22 mouse cellular contexts compared by ENCODE assay signal in the genomic region with DNA sequence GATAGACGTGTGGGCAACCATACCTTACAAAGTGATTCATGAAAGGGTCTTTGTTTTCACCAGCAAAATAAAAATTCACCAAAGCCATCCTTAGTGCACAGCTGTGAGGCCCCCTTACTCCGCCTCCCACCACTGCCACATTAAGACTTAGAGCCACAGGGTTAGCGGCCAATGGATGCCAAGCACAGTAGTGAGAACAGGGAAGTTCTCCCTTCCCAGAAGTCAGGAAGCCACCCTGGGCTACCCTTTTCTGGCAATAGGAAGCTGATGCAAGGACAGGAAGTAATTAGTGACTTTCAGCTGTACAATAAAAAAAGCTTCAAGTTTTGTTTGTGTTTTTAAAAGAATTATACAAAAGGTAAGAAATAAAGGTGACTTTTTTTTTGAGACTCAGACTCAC. TPM values are rescaled to one million over a fixed set of nuclear protein-coding genes. Genes with fewer than 3 reads are reported as not detected.
DNase-seq lines count a peak whose midpoint lies in the region; ATAC-seq and TF ChIP-seq lines count a peak whose summit lies in the region.
"Had no signal": no experiment of that assay in that cellular context is flagged by ENCODE, and none has a peak within 500 bp of the region (broad histone marks: within the 10 kb centered on the region; RNA-seq: fewer than 3 reads in every experiment).

No protein-coding gene starts in this region.

- no peaks in the 10 kb centered on the region for H3K27me3 ChIP-seq in MEL (ENCODE audit: control insufficient read depth in 1 of 2, insufficient read depth in 2 of 2, low read length in 2 of 2)
- H3K27me3 ChIP-seq: heart, embryonic 15.5 days; hindbrain, embryonic 12.5 days; limb, embryonic 15.5 days; neural tube, embryonic 12.5 days had no signal

- no peak for DNase-seq in layer of hippocampus, adult 2 months (ENCODE audit: low spot score in 2 of 2)
- no peak for DNase-seq in layer of hippocampus, adult 18-20 months (ENCODE audit: low spot score in 2 of 2)
- peak; percentile 15 for DNase-seq in MEL (ENCODE audit: low read depth, low spot score)
- no peak for DNase-seq in left cerebral cortex, postnatal 14 days (ENCODE audit: low spot score in 2 of 2)
- DNase-seq: adrenal gland, postnatal 36 days; cerebellum, adult 2 months; cerebellum, postnatal 36 days; forebrain, postnatal 0 days; kidney, adult 8-10 months; kidney, postnatal 36 days; lung, adult 2 months; right cerebral cortex, adult 18-20 months; thymus, postnatal 14 days had no signal

- no peak for TF ChIP-seq CTCF in layer of hippocampus, adult 2 months (conservative IDR thresholded peaks at IDR 0.05)
- TF ChIP-seq CTCF in MEL (IDR thresholded peaks at IDR 0.05 in 2 of 3, conservative IDR thresholded peaks at IDR 0.05 in 1 of 3; ENCODE audit: control insufficient read depth in 1 of 3, insufficient read depth in 1 of 3, low read depth in 2 of 3, low read length in 3 of 3, poor library complexity in 1 of 3, severe bottlenecking in 1 of 3): no peak

- H3K4me3 ChIP-seq in layer of hippocampus, adult 2 months: no peak overlapping the region
- no peak overlapping the region for H3K4me3 ChIP-seq in MEL (ENCODE audit: control insufficient read depth in 1 of 2, insufficient read depth in 1 of 2, low read depth in 2 of 2, low read length in 2 of 2)
- H3K4me3 ChIP-seq in brown adipose tissue, adult 24 weeks (ENCODE audit: insufficient read depth, low read depth, low read length): 0 out of 2 replicates have a peak overlapping the region, but pooled peaks have one; percentile 8
- H3K4me3 ChIP-seq: forebrain, embryonic 10.5 days; heart, embryonic 15.5 days; hindbrain, embryonic 12.5 days; limb, embryonic 15.5 days; neural tube, embryonic 12.5 days had no signal

- TF ChIP-seq EP300 in MEL (IDR thresholded peaks at IDR 0.05; ENCODE audit: low read depth in 1 of 2, low read length in 2 of 2): no peak

- no peak for TF ChIP-seq POLR2A in MEL (IDR thresholded peaks at IDR 0.05; ENCODE audit: control insufficient read depth in 1 of 2, insufficient read depth in 1 of 2, low read depth in 1 of 2, low read length in 2 of 2, poor library complexity in 1 of 2)

- ATAC-seq in megakaryocyte, adult 5-6 weeks (ENCODE audit: poor library complexity, severe bottlenecking): peak; percentile 62
- no peak for ATAC-seq in CD4-positive, CD25-positive, alpha-beta regulatory T cell, adult 4 months
- ATAC-seq: forebrain, postnatal 0 days had no signal

- no peak for TF ChIP-seq RAD21 in MEL (IDR thresholded peaks at IDR 0.05; ENCODE audit: low read depth, low read length)

- no peak overlapping the region for H3K9ac ChIP-seq in MEL (ENCODE audit: control insufficient read depth, low read depth, low read length, poor library complexity, severe bottlenecking)
- H3K9ac ChIP-seq: forebrain, postnatal 0 days; heart, embryonic 15.5 days; hindbrain, embryonic 12.5 days; limb, embryonic 15.5 days; neural tube, embryonic 12.5 days had no signal

- H3K27ac ChIP-seq in layer of hippocampus, adult 2 months: peak overlapping the region; percentile 73
- no peak overlapping the region for H3K27ac ChIP-seq in MEL (ENCODE audit: control insufficient read depth, low read depth, low read length)
- H3K27ac ChIP-seq in brown adipose tissue, adult 24 weeks (replicated peaks; ENCODE audit: low read depth, low read length): peak overlapping the region; percentile 43
- H3K27ac ChIP-seq: heart, embryonic 15.5 days; limb, embryonic 15.5 days; neural tube, embryonic 12.5 days had no signal

- no peaks in the 10 kb centered on the region for H3K9me3 ChIP-seq in MEL (replicated peaks; ENCODE audit: insufficient read depth, low read length)
- H3K9me3 ChIP-seq: G1E; heart, embryonic 15.5 days; hindbrain, embryonic 12.5 days; limb, embryonic 15.5 days; neural tube, embryonic 12.5 days had no signal

- intact Hi-C loops in left cerebral cortex, postnatal 14 days (cut with DNase I): no loop called here

- no peaks in the 10 kb centered on the region for H3K79me2 ChIP-seq in MEL (ENCODE audit: control insufficient read depth, insufficient read depth, low read length, poor library complexity)

- no peaks in the 10 kb centered on the region for H3K4me1 ChIP-seq in MEL (ENCODE audit: control insufficient read depth in 1 of 2, insufficient read depth in 2 of 2, low read length in 2 of 2)
- peaks cover 15% of the 10 kb centered on the region; the same call in 1 of the 2 replicates for H3K4me1 ChIP-seq in brown adipose tissue, adult 24 weeks (ENCODE audit: control insufficient read depth, insufficient read depth, insufficient read length, low read length)

- H3K36me3 ChIP-seq in MEL (ENCODE audit: control insufficient read depth in 1 of 2, insufficient read depth in 2 of 2, low read length in 2 of 2): no peaks in the 10 kb centered on the region; a peak in 1 of 4 replicates

TF ChIP-seq in MEL, 35 proteins besides CTCF, POLR2A, EP300 and RAD21:
- TF ChIP-seq KAT2A (conservative IDR thresholded peaks at IDR 0.05; ENCODE audit: low read depth, low read length): no peak
- TF ChIP-seq GABPA (IDR thresholded peaks at IDR 0.05; ENCODE audit: low read depth, low read length): no peak
- TF ChIP-seq ZC3H11A (IDR thresholded peaks at IDR 0.05; ENCODE audit: low read depth, low read length): no peak
- TF ChIP-seq TCF12 (IDR thresholded peaks at IDR 0.05; ENCODE audit: low read depth, low read length): no peak
- no peak for TF ChIP-seq ZKSCAN1 (IDR thresholded peaks at IDR 0.05; ENCODE audit: low read depth, low read length)
- TF ChIP-seq CHD1 (IDR thresholded peaks at IDR 0.05; ENCODE audit: low read depth, low read length): no peak
- no peak for TF ChIP-seq SMC3 (IDR thresholded peaks at IDR 0.05; ENCODE audit: low read depth, low read length)
- no peak for TF ChIP-seq MAFK (IDR thresholded peaks at IDR 0.05; ENCODE audit: borderline replicate concordance, low read depth, low read length)
- TF ChIP-seq MYB (IDR thresholded peaks at IDR 0.05; ENCODE audit: low read depth, low read length): no peak
- TF ChIP-seq MXI1 (IDR thresholded peaks at IDR 0.05; ENCODE audit: low read depth, low read length): no peak
- no peak for TF ChIP-seq ELF1 (IDR thresholded peaks at IDR 0.05; ENCODE audit: low read depth, low read length)
- TF ChIP-seq JUND (IDR thresholded peaks at IDR 0.05; ENCODE audit: low read depth, low read length): no peak
- TF ChIP-seq MEF2A (IDR thresholded peaks at IDR 0.05; ENCODE audit: extremely low read depth, insufficient replicate concordance, low read depth, low read length, poor library complexity, severe bottlenecking): no peak
- no peak for TF ChIP-seq NRF1 (IDR thresholded peaks at IDR 0.05; ENCODE audit: insufficient read depth, low read depth, low read length, poor library complexity, severe bottlenecking)
- no peak for TF ChIP-seq TAL1 (IDR thresholded peaks at IDR 0.05; ENCODE audit: low read length)
- no peak for TF ChIP-seq MAZ (IDR thresholded peaks at IDR 0.05; ENCODE audit: low read depth, low read length)
- no peak for TF ChIP-seq USF1 (IDR thresholded peaks at IDR 0.05; ENCODE audit: low read depth, low read length)
- TF ChIP-seq BHLHE40 (IDR thresholded peaks at IDR 0.05; ENCODE audit: borderline replicate concordance, low read depth, low read length): no peak
TF ChIP-seq in MEL: peak in this region for 0.

RNA-seq across cellular contexts. Expression of gene Klhl2, which starts 18.2 kb away (rescaled TPM):
- total RNA-seq in layer of hippocampus, adult 2 months (2021): 100 to 1,000 TPM; 303 to 323 TPM
- 100 to 1,000 TPM; 324 to 340 TPM for total RNA-seq in layer of hippocampus, adult 18-20 months (2021)
- total RNA-seq in MEL (2012; rRNA removed): 11.1 and 12.1 TPM in 2 replicates
- polyA plus RNA-seq in MEL (2012; ENCODE audit: insufficient read depth in 1 of 2, insufficient read length in 2 of 2, low read depth in 1 of 2, low replicate concordance in 2 of 2, missing spikeins in 1 of 2): 10 to 100 TPM in 1 of 2 experiments, not detected in 1; 11.5 TPM
- 21.9 and 30.3 TPM in 2 replicates for polyA plus RNA-seq in brown adipose tissue, adult 24 weeks (2012; ENCODE audit: insufficient read depth, insufficient read length, missing spikeins)
- total RNA-seq in megakaryocyte, adult 5-6 weeks (2015): 17.5 and 18.8 TPM in 2 replicates
- 20.9 and 23.1 TPM in 2 replicates for total RNA-seq in megakaryocyte, adult 5-6 weeks (2017)
- 100 to 1,000 TPM; 139 to 140 TPM for total RNA-seq in left cerebral cortex, postnatal 14 days (2021)
- polyA plus RNA-seq in CD4-positive, CD25-positive, alpha-beta regulatory T cell, adult 4 months (2017; shearing (Covaris generic)): 1 to 10 TPM; 3.9 to 9.9 TPM

Comparison
In these comparisons a context has a peak if more than half of its experiments do, and no peak if none do; other contexts are left out.
1. RNA of gene Klhl2, which starts 18.2 kb away (total RNA-seq): 324 to 340 TPM in layer of hippocampus, adult 18-20 months, 303 to 323 TPM in layer of hippocampus, adult 2 months and 139 to 140 TPM in left cerebral cortex, postnatal 14 days; 17.5 to 23.1 TPM in megakaryocyte, adult 5-6 weeks and 11.1 to 12.1 TPM in MEL; every median in the first group is over 4 times any median in the second.